Mouse (Mus musculus) erythroblast, adult 5-6 weeks (primary cell): ENCODE data around the gene Oscp1. TPM values are rescaled to one million over a fixed set of nuclear protein-coding genes. Genes with fewer than 3 reads are reported as not detected.
A peak's percentile ranks its signal among the peaks of the same experiment; 100 is the strongest.
"Not testable (repeated sequence)": the region's sequence is repeated elsewhere in the genome, so short reads cannot be mapped to it uniquely, and the experiment has no call there.

ENCODE experiments used
- ATAC-seq: replicated peaks from 2 replicates; pipeline ENCODE4 v1.8.0; 2016; ENCODE audit warnings: moderate number of reproducible peaks, mild to moderate bottlenecking, moderate TSS enrichment, inconsistent platforms; ENCODE audit not compliant: poor library complexity, low FRiP score, severe bottlenecking
- total RNA-seq, 2 experiments: library from RNA; stranded (forward) in 1 of 2; stranded (reverse) in 1 of 2; fragments of 150-400 nt in 1 of 2; fragments of 200-764, 138-1000 nt in 1 of 2; gene quantifications; 2 replicates each; pipeline versions ENCODE4 v1.2.3 to v1.2.4; 2015 to 2017; ENCODE audit warnings: low replicate concordance in 2 of 2

Oscp1 gene
- total RNA-seq, 2 experiments from 2014 or later = 1.2 to 5.8 TPM

GRCm38 (mm10) chr4:126079266-126079665 is 20.9 kb downstream of the Oscp1 start:
- no peak for ATAC-seq

DNA sequence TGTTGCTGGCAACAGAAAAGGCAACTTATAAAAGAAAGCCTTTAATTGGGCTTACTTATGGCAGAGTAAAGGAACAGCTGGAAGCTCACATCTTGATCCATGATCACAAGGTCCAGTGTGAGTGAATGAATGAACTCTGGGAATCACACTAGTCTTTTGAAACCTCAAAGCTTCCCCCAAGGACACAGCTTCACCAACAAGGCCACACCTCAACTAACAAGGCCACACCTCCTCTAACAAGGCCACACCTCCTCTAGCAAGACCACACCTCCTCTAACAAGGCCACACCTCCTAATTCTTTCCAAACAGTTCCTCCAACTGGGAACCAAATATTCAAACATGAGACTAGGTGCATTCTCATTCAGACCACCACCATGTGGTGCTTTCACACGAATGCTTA is 23.2 kb downstream of the Oscp1 start:
- ATAC-seq = no peak

GRCm38 (mm10) chr4:126083021-126083420 is 24.7 kb downstream of the Oscp1 start:
- no peak for ATAC-seq

GRCm38 (mm10) chr4:126084382-126084781 is 26.0 kb downstream of the Oscp1 start:
- ATAC-seq = no peak

- ATAC-seq = peak; percentile 95
Measured at GRCm38 (mm10) chr4:126085996-126086576, 27.7 kb downstream of the Oscp1 start.

- ATAC-seq = no peak
Measured at GRCm38 (mm10) chr4:126090101-126090847, 31.9 kb downstream of the Oscp1 start.

- ATAC-seq = no peak
Measured at GRCm38 (mm10) chr4:126090848-126091124, 32.4 kb downstream of the Oscp1 start.

DNA sequence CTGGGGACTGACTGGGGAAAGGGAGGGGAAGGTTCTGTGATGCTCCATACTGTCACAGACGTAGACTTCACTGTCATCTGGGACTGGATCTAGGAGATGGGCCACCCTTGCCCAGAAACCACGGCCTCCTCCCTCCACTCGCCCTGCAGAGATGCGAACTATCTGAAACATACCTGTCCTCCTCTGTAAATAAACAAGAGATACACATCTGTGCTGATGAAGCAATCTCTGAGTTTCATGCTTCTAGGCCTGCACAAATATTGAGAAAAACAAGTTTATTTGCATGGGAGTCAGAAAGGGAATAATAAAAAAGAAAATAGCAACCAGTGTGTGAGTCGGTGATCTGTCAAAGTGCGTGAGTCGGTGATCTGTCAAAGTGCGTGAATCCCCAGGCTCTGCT is 33.5 kb downstream of the Oscp1 start:
- no peak for ATAC-seq

- ATAC-seq = not testable (repeated sequence)
Measured at GRCm38 (mm10) chr4:126095622-126096430, 37.5 kb downstream of the Oscp1 start.

GRCm38 (mm10) chr4:126096464-126097111 is 38.2 kb downstream of the Oscp1 start, which contains the start of gene Lsm10:
Gene Lsm10, plus strand, starts transcription at chr4:126096623.
- ATAC-seq = peak; percentile 99

GRCm38 (mm10) chr4:126097711-126098253 is 39.4 kb downstream of the Oscp1 start:
- no peak for ATAC-seq

DNA sequence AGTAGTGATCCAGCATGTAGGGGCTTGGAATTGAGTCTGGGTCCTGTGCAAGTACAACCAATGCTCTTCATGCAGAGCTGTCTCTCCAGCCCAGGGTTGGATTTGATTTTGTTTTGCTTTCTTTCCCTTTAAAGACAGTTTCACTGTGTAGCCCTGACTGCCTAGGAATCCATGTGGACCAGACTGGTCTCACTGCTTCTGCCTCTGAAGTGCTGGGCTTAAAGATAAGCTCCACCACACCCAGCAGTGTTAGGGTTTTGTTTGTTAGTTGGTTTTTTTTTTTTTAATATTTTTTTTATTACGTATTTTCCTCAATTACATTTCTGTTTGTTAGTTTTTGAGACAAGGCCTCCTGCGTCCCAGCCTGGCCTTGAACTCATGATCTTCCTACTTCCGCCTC is 41.0 kb downstream of the Oscp1 start:
- no peak for ATAC-seq

GRCm38 (mm10) chr4:126100764-126101163 is 42.4 kb downstream of the Oscp1 start:
- no peak for ATAC-seq

- peak; percentile 43; the same call in 1 of the 2 replicates for ATAC-seq
Measured at GRCm38 (mm10) chr4:126102061-126102841, 43.9 kb downstream of the Oscp1 start.

GRCm38 (mm10) chr4:126103057-126103581 is 44.8 kb downstream of the Oscp1 start:
- peak; percentile 84 for ATAC-seq

DNA sequence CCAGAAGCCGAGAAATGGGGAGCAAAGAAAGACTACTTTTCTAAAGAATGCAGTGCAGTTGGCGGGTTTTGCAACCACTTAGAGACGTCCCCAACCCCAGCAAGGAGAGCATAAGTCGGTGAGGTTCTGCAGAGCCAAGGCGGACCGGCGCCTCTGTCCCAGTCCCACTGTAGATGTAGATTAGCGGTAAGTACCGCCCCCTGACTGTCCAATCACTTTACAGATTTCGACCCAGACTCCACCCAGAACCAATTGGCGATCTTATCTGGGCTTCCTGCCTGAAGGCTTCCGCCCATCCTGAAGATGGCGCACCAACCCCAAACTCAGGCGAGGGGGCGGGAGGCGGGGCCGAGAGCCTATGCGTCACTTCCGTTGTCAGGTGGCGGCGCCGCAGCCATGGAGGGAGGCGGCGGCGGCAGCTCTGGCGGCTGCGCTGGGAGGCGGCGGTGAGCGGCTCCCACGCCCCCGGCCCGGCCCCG is 45.3 kb downstream of the Oscp1 start, which contains the start of gene Stk40:
Stk40 (plus strand) TSS at position 368 of the 479 bp plus-strand sequence.
- ATAC-seq = peak; percentile 86

DNA sequence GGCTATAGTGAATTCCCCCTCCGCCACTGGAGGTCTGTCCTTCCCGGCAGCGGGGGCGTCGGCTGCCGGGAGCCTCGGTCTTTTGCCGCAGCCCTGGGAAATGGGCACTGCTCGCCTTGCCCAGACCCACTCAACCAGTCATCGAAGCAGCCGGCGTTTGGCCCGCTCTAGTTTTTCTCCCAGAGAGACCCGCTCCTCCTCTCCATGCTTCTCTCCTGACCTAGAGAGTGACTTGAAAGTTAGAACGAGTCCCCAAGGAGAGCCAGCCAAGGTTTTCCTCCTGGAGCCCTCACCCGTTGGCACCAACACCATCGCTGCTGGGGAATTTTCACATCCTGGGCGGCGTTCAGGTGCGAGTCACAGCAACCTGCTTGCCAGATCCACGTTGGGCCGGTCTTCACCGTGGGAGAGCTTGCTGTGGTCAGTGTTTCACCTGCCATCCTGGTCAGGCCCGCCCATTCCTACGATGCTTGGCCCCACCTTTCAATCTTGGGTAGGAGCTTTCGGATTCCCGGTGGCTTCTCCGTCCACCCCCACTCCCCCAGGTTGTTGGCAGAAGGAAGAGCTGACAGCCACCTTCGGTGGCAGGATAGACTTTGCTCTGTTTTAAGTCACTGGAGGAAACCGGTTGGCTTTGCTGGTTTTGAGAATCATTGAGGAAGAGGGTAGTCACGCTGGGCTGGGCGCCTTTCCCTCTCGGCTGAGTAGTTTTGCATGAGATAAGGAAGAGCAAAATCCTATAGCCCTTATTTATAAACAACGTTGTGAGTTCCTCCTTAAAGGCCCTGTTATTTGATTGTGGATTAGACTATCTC is 46.1 kb downstream of the Oscp1 start:
- ATAC-seq = peak; percentile 26
